Mouse (Mus musculus) cerebellum, adult 9-11 months (tissue): Measurements from ENCODE around the gene Lama5.

ENCODE experiments used
- DNase-seq: peaks from one replicate; pipeline ENCODE4 v3.0.0; 2022

Gene Lama5

GRCm38 (mm10) chr2:180196610-180197322, 28.9 kb downstream of the Lama5 start:
- DNase-seq = no peak

GRCm38 (mm10) chr2:180187362-180187761, 38.3 kb downstream of the Lama5 start:
- no peak for DNase-seq

- DNase-seq = no peak
Measured at GRCm38 (mm10) chr2:180185686-180186085, 40.0 kb downstream of the Lama5 start.

- no peak for DNase-seq
Measured at GRCm38 (mm10) chr2:180184752-180185109, 40.9 kb downstream of the Lama5 start.

GRCm38 (mm10) chr2:180184011-180184751, 41.5 kb downstream of the Lama5 start:
- no peak for DNase-seq

- DNase-seq = no peak
Measured at GRCm38 (mm10) chr2:180181542-180181941, 44.1 kb downstream of the Lama5 start.

- DNase-seq = no peak
Measured at GRCm38 (mm10) chr2:180175725-180176124, 49.9 kb downstream of the Lama5 start.

GRCm38 (mm10) chr2:180174121-180174520, 51.5 kb downstream of the Lama5 start:
- DNase-seq = no peak

GRCm38 (mm10) chr2:180173711-180174110, 51.9 kb downstream of the Lama5 start:
- DNase-seq = peak; percentile 60

- DNase-seq = no peak
Measured at GRCm38 (mm10) chr2:180173163-180173562, 52.5 kb downstream of the Lama5 start.

GRCm38 (mm10) chr2:180172152-180172551, 53.5 kb downstream of the Lama5 start:
- peak; percentile 68 for DNase-seq

- no peak for DNase-seq
Measured at GRCm38 (mm10) chr2:180171522-180172070, 54.1 kb downstream of the Lama5 start.

- DNase-seq = peak; percentile 98
Measured at GRCm38 (mm10) chr2:180170806-180171521, 54.7 kb downstream of the Lama5 start, which contains the start of gene Adrm1. Gene Adrm1 (plus strand): TSS chr2:180171485.

GRCm38 (mm10) chr2:180170151-180170805, 55.4 kb downstream of the Lama5 start:
- no peak for DNase-seq

- no peak for DNase-seq
Measured at GRCm38 (mm10) chr2:180166869-180167268, 58.8 kb downstream of the Lama5 start.

- peak; percentile 49 for DNase-seq
Measured at GRCm38 (mm10) chr2:180165855-180166254, 59.8 kb downstream of the Lama5 start.

- DNase-seq = no peak
Measured at GRCm38 (mm10) chr2:180158627-180159026, 67.0 kb downstream of the Lama5 start.

- peak; percentile 59 for DNase-seq
Measured at GRCm38 (mm10) chr2:180154796-180155195, 70.9 kb downstream of the Lama5 start.

- DNase-seq = peak; percentile 66
Measured at GRCm38 (mm10) chr2:180148551-180148950, 77.1 kb downstream of the Lama5 start.

GRCm38 (mm10) chr2:180147379-180147778, 78.3 kb downstream of the Lama5 start:
- peak; percentile 58 for DNase-seq

- peak; percentile 83 for DNase-seq
Measured at GRCm38 (mm10) chr2:180146091-180146490, 79.6 kb downstream of the Lama5 start.

GRCm38 (mm10) chr2:180135414-180135813, 90.2 kb downstream of the Lama5 start:
- no peak for DNase-seq

GRCm38 (mm10) chr2:180133911-180134310, 91.7 kb downstream of the Lama5 start:
- DNase-seq = no peak
